Mouse (Mus musculus): ENCODE measurements around the gene Adipoq.

Gene Adipoq

DNA sequence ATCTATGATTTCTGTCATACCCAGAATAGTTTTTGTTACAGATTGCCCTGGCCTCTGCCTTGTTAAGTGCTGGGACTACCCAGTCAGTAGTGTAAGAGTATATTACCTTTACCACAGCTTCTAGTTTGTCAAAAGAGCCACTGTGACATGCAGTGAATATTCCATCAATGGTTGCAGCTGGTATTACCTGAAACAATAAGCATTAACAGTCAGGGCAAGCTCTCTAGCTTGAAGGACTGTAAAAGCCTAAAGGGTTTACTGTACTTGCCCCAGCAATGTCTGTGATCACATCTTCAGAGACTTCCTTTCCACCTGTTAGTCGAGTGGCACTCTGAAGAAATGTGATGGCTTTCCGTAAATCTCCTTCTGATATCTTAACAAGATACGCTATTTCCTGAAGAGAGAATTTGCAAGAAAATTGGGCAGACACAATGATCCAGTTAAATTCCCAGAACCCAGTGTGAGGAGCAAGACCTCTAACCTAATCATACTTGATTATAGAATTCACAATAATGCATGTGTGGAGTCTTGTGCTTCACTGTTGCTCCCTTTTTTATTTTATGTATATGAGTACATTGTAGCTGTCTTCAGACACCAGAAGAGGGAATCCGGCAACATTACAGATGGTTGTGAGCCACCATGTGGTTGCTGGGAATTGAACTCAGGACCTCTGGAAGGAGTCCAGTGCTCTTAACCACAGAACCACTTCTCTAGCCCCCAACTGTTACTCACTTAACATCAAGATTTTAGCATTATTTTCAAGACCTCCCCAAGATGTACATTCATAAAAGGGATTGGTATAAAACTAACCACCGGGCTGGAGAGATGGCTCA lies 31.8 kb upstream of the Adipoq start:
- DNase-seq (ENCODE audit: low read depth): peak; percentile 39

DNA sequence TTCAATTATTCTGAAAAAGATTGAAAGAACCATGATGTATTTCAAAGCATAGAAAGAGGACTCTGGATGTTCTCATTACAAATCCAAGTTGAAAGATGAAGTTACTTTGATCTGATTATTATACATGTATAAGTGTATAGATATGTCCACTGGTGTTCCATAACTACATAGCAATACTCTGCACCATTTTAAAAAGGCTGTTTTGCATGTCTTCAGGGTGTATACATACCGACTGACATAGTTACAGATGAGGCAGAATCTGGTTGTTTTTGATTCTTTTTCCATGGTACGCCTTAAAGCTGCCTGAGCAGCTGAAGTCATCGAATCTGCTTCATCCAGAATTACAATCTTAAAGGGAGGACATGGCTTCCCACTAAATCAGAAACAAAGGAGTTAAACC lies 30.9 kb upstream of the Adipoq start:
- DNase-seq (ENCODE audit: low read depth): no peak

DNA sequence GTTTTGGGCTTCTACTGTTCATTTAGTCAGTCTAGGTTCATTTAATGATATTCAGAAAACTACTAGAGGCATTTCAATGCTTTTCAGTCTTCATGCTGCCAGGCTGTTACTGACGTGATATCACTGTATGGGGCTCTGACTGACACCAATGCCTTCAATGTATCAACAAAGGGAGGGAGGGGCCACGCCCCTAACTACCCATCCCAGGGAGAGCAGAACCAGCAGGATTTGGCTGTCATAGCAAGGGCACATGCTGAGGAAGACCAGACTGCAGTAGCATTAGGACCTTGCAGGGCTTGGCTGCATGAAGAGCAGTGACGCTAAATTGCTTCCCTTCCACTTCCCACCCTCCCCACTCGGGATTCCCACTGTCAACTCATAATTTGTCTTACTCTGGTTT lies 29.2 kb upstream of the Adipoq start:
- no peak for DNase-seq (ENCODE audit: low read depth)

DNA sequence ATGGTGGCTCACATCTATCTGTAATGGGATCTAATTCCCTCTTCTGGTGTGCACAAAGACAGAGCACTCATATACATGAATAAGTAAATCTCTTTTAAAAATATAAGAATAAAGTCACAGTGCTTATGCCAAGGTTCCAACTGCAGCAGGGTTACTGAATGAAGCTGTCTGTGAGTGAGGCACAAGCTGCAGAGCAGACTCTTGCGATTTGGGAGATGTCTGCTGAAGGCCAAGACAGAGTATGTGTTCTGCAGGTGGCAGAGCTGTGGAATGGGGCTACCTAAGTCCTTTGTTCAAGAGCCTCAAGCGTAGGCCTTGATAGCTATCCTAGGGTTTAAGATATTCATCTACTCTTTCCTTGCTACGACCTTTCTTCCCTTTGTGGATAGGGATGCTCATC lies 23.9 kb upstream of the Adipoq start:
- no peak for DNase-seq (ENCODE audit: low read depth)

DNA sequence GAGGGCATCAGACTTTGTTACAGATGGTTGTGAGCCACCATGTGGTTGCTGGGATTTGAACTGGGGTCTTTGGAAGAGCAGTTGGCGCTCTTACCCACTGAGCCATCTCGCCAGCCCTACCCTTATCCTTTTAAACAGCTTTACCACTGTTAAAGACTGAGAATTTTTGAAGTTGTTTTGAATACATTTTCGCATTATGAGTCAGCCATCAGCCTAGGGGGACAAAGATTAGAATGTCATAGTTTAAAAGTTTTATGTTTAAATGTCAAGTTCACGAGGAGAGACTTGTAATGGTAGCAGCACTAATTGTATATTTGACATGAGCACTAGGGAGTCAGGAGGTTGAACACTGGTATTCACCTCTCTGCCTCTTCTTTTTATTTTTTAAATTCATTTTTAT lies 23.2 kb upstream of the Adipoq start:
- no peak for DNase-seq (ENCODE audit: low read depth)

DNA sequence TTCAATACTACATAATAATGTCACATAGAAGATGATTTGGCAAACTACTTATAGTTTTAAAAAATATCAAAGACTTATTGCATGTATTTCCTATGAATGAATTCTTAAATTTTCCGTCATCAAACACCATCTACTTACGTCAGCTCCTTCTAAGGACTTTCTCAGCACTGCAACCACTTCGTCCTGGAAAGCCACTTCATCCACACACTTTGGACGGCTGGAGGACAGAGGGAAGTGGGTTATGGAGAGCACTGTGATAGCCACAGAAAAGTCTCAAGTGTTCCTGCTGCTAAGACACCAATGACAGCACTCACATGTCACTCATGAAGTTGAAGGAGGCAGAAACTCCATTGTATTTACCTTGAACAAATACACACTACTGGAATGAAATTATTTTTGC lies 21.9 kb upstream of the Adipoq start:
- no peak for DNase-seq (ENCODE audit: low read depth)

DNA sequence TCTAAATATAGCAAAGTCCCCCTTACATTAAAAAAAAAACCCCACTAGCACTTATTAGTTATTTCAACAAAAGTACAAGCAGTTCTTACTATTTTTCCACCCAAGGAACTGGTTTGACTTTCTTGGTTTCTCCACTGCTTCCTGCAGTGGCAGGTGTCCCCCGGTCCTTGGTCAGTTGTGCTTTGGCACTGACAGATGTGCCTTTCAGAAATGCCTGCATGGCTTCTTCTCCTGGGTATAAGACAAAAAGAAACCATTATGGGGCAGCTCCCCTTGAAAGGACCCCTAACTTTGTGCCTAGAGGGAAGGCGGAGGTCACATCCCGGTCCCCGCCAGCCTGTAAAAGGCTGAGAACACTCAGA lies 19.0 kb upstream of the Adipoq start:
- no peak for DNase-seq (ENCODE audit: low read depth)

DNA sequence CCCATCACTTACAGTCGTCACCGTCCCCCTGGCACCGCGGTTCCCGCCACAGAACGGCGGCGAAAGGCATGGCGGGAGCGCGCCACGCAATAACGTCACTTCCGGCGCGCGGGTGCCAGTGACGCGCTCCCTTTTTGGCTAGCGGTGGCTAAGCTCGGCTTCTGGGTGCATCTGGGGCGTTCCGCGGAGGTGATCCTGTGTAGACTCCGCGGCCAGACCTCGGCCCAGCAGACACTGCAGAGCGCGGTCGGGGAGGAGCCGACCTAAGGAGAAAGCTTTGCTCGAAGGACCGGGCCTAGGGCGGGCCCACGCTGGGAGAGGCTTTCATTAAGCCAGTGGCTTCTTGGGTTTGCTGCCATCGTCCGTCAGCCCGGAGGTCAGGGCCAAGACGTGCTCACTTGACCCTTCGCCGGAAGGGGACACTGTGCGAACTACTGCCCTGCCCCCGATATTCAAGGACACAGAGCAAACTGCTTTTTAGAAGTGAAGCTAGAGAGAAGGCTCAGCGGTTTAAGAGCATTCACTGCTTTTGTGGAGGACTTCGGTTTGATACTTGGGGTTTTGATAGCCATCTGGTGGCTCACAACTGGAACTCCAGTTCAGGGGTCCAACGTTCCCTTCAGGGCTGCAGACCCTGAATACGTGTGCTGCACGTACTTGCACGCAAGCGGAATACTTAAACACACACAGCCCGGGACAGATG lies 18.5 kb upstream of the Adipoq start, which contains the start of gene Rfc4:
Gene Rfc4 (minus strand): TSS at position 65 of the 703 bp plus-strand sequence.
- DNase-seq (ENCODE audit: low read depth): peak; percentile 95

DNA sequence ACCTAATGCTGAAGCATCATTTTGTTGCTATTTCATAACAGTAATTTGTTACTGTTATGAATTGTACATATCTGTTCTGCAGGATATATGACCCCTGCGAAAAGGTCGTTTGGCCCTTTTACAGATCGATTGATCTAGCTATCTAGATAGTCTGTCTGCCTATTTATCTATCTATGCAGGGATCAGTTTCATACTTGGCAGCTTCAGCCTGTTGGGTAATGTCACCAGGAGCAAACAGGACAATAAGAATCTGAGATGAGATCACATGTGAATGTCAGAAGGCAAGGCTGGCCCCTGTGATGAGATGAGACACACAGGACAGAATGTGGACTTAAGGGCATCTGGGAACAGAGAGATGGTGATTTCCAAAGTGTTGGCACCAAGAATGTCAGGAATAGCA lies 16.0 kb upstream of the Adipoq start:
- no peak for DNase-seq (ENCODE audit: low read depth)

DNA sequence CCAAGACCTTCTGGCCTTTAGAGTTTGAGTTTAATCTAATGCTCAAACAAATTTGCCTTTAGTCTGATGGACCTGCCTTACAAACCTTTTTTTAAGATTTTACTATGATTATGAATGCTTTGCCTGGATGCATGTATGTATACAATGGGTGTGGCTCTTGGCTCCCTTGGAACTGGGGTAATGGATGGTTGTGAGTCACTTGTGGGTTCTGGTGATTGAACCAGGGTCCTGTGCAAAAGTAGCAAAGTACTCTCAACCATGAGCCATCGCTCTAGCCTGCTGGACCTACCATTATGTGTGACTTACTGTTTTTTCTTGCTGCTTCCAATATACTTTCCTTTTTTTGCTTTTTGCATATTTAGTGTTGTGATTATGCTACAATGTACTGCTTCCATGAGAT lies 14.0 kb upstream of the Adipoq start:
- no peak for DNase-seq (ENCODE audit: low read depth)

DNA sequence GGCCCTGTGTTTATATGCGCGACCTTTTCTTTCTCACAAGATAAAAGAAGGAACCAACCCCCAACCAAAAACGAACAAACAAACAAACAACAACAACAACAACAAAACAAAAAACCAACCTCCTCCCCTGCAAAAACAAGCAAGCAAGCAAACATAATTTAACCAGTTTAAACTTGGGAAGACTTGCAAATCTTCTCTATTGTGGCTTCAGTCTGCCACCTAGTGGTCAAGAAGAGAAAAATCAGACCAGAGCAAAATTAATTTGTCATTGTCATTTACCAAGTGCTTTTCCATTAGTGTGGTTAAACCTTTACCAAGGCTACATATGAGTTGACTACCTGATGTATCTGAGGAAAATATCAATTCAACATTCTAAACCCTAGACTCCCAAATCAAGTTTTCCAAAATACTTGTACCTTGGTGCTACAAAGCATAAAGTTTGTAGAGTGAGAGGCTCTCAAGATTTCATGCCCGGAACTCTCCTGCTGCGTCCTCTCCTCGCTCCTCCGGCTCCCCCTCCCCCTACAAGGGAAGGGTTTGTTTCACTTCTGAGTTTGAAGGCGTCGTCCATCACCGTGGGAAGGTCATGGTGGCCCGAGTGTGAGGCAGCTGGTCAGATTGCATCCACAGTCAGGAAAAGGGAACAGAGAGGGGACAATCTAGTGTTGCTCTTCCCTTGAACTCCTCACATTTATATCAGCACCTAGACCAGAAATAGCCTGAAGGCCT lies 10.8 kb upstream of the Adipoq start:
- peak; percentile 86 for DNase-seq (ENCODE audit: low read depth)

DNA sequence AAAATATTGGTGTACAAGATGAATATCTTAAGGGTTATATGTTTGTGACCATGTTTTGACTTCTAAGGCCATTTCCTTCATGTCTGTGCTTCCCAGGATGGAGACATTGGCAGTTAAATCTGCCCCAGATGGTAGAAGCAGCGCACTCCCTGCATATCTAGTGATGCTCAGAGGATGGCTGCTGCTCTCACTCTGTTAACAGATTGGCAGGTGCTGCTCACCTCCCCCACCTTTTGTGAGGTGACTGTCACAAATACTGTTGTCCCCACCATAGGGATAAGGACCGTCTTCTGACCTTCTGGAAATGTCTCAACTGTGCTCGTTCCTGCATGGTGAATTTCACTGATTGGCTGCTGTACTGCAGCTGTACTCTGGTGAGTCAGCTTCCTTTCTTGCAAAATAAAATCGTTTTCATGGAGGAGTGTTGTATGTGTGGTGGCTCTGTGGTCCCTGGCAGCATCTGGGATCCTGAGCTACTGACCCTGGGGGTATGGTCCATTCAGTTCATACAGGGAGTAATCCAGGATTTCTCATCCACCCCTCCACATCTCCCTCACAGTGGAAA lies 9.8 kb upstream of the Adipoq start:
- no peak for DNase-seq (ENCODE audit: low read depth)

DNA sequence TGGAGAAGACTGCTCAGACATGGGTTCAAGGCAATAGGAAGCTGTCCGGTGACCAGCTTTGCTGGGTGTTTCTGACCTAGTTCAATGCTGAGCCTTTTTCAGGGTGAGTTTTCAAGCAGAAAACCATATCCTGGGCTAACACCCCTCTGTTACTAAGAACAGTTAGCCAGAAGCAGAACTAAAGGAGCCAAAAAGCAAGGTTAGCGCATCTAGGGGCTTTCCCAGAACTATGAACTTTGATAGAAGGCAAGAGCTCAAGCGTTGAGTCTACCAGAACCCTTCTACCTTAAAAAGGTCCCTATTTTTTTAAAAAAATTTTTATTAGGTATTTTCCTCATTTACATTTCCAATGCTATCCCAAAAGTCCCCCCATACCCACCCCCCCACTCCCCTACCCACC lies 5.4 kb upstream of the Adipoq start:
- peak; percentile 39 for DNase-seq (ENCODE audit: low read depth)

DNA sequence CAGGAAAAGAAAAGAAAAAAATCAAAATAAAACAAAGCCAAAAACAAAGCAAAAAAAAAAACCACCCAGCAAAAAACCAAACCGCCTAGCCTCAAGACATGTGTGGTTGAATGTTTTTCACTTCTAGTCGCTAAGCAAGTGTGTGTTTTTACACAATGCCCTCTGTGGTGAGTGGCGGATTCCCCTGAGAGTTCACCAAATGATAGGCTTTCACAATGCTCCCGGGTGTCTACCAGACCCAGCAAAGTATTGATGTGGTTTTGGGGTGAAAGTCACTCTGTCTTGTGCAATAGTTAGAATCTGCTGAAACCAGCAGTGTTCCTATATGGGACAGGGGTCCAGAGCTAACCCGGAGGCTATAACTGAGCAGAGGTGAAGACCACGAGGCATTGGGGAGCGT lies 2.0 kb upstream of the Adipoq start:
- peak; percentile 88 for DNase-seq (ENCODE audit: low read depth)

DNA sequence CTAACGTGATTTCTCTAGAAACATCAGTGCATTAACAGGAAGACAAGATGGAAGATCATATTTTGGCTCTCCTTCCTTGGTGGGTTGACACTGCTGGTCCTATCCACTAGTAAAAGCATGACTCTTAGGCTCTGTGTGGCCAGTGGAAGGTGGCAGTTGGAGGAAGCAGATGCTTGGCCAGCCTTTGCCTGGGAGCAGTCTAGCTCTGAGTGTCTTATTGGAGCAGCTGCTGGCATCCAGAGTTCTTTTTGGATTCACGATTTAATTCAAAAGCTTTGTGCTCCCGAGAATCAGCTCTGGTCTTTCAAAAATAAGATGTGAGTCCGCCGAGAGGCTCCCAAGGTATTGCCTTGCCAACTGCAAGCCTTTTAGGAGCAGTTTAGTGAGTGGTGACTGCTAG lies 1.1 kb upstream of the Adipoq start:
- no peak for DNase-seq (ENCODE audit: low read depth)

DNA sequence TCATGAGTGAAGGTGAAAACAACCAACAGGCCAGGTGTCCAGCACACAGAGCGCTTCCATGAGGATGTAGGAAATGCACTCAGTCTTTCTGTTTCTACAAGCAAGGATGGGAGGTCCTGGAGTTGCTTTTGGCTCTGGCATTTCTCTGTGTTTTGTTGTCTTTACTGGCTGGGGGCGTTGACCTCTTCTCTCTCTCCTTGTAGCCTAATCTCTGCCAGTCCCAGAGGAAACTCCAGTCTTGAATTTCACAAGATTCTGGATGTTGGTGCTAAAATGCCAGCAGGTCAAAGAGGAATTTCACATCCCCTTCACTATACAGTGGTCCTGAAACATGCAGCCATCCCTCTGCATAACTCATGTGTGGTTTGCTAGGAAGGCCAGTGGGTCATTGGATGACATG lies 2.6 kb downstream of the Adipoq start:
- no peak for DNase-seq (ENCODE audit: low read depth)

DNA sequence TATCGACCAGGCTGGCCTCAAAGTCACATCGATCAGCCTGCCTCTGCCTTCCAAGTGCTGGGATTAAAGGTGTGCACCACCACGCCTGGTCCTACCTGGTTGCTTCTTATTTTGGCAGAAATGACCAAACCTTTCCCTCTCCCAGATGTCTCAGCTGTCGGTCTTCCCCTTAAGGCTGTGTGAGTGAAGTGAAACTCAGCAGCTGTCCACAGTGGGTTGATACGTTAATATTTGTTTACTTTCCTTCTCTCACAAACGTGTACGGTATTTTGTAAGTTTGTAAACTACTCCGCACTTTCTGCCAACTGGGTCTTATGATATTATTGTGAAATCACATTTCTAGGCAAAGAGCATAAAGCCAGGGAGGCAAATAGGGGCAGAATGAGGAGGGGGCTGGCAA lies 3.1 kb downstream of the Adipoq start:
- no peak for DNase-seq (ENCODE audit: low read depth)

DNA sequence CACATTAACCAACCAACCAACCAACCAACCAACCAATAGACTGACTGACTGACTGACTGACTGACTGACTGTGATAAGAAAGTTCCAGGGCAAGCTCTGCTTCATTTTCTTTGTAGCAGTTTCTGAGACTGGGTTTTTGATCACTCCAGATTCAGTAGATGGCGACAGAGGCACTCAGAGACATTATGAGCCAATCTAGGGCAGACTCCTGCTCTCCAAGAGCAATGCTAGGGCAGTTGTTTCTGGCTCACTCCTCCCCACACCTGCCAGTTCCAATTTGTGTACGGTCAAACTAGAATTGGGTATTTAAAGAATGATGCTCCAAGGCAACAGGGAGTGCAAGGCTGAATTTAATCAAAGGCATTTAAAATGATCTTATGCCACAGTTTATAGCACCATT lies 5.1 kb downstream of the Adipoq start:
- DNase-seq (ENCODE audit: low read depth): peak; percentile 74

DNA sequence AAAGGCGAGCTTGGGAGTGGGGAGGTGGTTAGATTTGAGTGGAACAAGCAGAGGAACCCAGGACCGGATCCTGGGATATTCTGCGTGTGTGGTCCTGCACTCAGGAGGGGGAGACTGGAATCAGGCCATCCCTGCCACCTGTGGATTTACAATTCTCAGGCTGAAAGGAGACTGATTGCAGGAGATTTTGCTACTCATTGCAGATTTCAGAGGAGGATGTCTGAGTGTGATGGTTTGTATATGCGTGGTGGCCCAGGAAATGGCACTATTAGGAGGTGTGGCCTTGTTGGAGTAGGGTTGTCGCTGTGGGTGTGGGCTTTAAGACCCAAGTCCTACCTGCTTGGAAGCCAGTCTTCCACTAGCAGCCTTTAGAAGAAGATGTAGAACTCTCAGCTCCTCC lies 7.9 kb downstream of the Adipoq start:
- no peak for DNase-seq (ENCODE audit: low read depth)

DNA sequence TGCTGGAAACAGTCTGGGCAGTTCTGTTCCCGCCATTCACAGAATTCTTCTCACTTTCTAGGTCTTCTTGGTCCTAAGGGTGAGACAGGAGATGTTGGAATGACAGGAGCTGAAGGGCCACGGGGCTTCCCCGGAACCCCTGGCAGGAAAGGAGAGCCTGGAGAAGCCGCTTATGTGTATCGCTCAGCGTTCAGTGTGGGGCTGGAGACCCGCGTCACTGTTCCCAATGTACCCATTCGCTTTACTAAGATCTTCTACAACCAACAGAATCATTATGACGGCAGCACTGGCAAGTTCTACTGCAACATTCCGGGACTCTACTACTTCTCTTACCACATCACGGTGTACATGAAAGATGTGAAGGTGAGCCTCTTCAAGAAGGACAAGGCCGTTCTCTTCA lies 10.7 kb downstream of the Adipoq start:
- DNase-seq (ENCODE audit: low read depth): no peak

DNA sequence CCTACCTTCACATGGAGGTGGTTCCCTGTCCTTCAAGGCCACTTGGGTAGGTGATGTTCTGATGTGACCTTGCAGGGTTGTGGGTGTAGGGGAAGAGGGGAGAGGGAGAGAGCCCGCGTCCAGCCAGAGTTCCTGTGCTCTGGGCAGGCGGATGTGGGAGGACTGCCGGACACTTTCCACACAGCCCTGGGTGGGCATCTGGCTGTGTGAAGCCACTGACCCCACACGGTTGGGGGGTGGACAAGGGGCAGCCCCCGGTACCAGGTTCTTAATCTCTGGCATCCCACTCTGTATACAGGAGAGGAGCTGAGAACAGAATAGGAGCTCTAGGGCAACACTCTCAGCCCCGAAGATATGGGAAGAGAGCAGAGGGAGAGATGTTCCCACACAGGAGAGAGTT lies 12.0 kb downstream of the Adipoq start:
- DNase-seq (ENCODE audit: low read depth): no peak

DNA sequence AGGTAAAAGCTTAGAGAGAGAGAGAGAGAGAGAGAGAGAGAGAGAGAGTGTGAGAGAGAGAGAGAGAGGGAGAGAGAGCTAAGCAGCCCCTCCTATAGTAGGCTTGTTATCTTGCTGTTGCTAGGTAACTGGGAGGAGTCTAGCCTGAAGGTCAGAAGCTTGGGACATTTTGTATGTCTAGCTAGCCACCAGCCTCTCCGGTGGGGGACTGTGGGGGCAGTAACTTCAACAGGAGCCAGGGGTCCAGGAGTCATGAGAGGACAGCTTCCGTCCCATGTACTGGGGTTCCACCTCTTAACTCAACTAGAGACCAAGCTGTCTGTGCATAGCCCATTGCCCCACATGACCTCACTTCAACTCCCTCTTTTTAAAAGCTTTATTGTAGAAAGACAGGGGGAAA lies 12.6 kb downstream of the Adipoq start:
- DNase-seq (ENCODE audit: low read depth): no peak

DNA sequence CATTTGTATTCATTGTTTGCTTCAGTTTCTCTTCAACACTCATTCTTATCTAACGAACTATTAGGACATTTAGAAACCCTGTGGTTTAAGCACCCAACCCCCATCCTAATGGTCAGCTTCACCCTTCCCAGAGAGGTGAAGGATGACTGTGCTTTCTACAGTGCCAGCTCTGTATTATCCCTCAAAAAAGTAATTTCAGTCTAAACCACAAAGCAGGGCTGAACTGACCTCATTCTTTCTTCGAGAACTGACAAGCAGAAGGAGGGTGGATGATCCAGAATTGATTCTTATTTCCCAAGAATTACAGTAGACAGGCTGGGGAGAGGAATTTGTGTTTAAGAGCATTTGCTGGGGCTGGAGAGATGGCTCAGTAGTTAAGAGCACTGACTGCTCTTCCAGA lies 13.4 kb downstream of the Adipoq start:
- no peak for DNase-seq (ENCODE audit: low read depth)

All from induced T-regulatory cell, adult 2 months (primary cell).